Mouse (Mus musculus) CH12.LX (cell line): ENCODE results near the gene Strada.

Source experiments
- CTCF ChIP-seq, 2 experiments: IDR thresholded peaks in 1 of 2; conservative IDR thresholded peaks in 1 of 2; 2 replicates each; pipeline ENCODE4 v1.5.1; 2011 to 2012; ENCODE audit warnings: low read depth in 2 of 2, low read length in 2 of 2, improper control_type of control experiment in 1 of 2, inconsistent platforms in 1 of 2, mild to moderate bottlenecking in 1 of 2, moderate library complexity in 1 of 2
- E2F4 ChIP-seq: IDR thresholded peaks from 2 replicates; pipeline ENCODE4 v1.6.1; 2011; ENCODE audit warnings: low read depth, low read length, improper control_type of control experiment; ENCODE audit not compliant: insufficient replicate concordance
- ELF1 ChIP-seq: IDR thresholded peaks from 2 replicates; pipeline ENCODE4 v1.6.1; 2014; ENCODE audit warnings: low read depth, mild to moderate bottlenecking, inconsistent platforms, low read length, improper control_type of control experiment
- EP300 ChIP-seq: IDR thresholded peaks from 2 replicates; pipeline ENCODE4 v1.6.1; 2011; ENCODE audit warnings: low read length, improper control_type of control experiment
- MAZ ChIP-seq: IDR thresholded peaks from 2 replicates; pipeline ENCODE4 v1.6.1; 2012; ENCODE audit warnings: low read depth, mild to moderate bottlenecking, inconsistent platforms, low read length, improper control_type of control experiment, moderate library complexity
- POLR2A ChIP-seq: IDR thresholded peaks from 2 replicates; pipeline ENCODE4 v1.6.1; 2011; ENCODE audit warnings: low read depth, mild to moderate bottlenecking, improper control_type of control experiment, low read length
- POLR2AphosphoS2 ChIP-seq: IDR thresholded peaks from 2 replicates; pipeline ENCODE4 v1.6.1; 2011; ENCODE audit warnings: low read depth, low read length, improper control_type of control experiment
- TCF12 ChIP-seq: IDR thresholded peaks from 2 replicates; pipeline ENCODE4 v1.6.1; 2014; ENCODE audit warnings: low read depth, mild to moderate bottlenecking, inconsistent platforms, low read length, improper control_type of control experiment
- ZKSCAN1 ChIP-seq: IDR thresholded peaks from 2 replicates; pipeline ENCODE4 v1.6.1; 2012; ENCODE audit warnings: low read depth, inconsistent platforms, low read length, improper control_type of control experiment, borderline replicate concordance

DNA sequence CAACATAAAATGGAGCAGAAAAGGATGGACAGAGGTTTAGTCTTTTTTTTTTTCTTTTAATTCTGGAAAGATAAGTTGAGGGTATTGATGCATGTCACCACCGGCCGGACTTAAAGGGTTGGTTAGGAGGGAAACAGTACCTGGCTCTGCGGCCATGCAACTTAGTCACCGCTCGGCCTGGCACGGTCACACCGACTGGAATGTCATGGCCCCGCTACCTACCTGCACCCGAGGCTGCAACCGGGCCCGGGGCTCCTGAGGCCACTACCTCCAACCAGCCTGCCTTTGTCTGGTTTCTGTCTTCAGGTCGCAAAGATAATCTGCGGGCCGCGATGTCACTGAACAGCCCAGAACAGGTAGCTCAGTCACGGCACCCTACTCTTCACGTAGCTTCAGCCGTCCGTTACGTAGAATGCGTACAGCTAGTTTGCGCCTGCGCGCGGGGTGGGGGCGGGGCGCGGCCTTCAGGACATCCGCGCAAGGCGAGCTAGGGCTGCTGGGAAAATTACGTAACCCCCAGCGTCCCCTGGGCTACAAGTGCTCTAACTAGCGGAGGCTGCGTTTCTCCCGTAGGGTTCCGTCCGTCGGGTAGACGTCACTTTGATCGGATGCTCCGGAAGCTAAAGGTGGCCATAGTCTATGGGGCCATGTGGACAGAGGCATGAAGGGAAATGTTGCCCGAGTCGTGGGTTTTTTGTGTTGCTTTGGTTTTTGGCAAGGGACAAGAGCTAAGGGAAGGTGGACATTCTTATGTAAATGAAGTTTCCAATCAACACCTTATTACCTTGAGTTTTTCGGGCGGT is 14.2 kb upstream of the Strada start, which contains the start of gene Ccdc47:
- peak; percentile 90; the same call in 1 of the 2 replicates for TF ChIP-seq POLR2AphosphoS2
- no peak for TF ChIP-seq CTCF (conservative IDR thresholded peaks at IDR 0.05 in 1 of 2, IDR thresholded peaks at IDR 0.05 in 1 of 2; ENCODE audit: low read depth in 2 of 2, low read length in 2 of 2)
- peak; percentile 73 for TF ChIP-seq POLR2A
- no peak for TF ChIP-seq E2F4
- TF ChIP-seq MAZ = no peak
- TF ChIP-seq TCF12 = peak; percentile 11; the same call in 1 of the 2 replicates
- TF ChIP-seq EP300 = no peak
- TF ChIP-seq ELF1 = no peak
- TF ChIP-seq ZKSCAN1 = no peak
